Mouse (Mus musculus): Measurements from ENCODE around the gene Gm49339. TPM values are rescaled to one million over a fixed set of nuclear protein-coding genes. Genes with fewer than 3 reads are reported as not detected.

Gm49339 gene
- polyA plus RNA-seq, 1 experiment: 1.2 TPM

- 59% methylated on average over 3 of the region's 3 CpGs for WGBS
- Histone ChIP-seq H3K27ac (ENCODE audit: insufficient read depth, low read depth, low read length) (no peak overlapping the region), H3K36me3 (ENCODE audit: control insufficient read depth, insufficient read depth, low read length) (no peaks in the 10 kb centered on the region), H3K4me1 (ENCODE audit: control insufficient read depth, insufficient read depth, insufficient read length, low read length) (no peaks in the 10 kb centered on the region), H3K27me3 (ENCODE audit: control insufficient read depth, insufficient read depth, low read length) (no peaks in the 10 kb centered on the region), H3K4me3 (ENCODE audit: low read depth, low read length) (no peak overlapping the region)
- TF ChIP-seq CTCF (IDR thresholded peaks at IDR 0.05; ENCODE audit: extremely low read depth, insufficient read length, insufficient replicate concordance, low read depth, low read length) (no peak), POLR2A (IDR thresholded peaks at IDR 0.05; ENCODE audit: low read depth, low read length) (no peak)
Observed at GRCm38 (mm10) chr10:51529497-51529896, 49.1 kb downstream of the Gm49339 start.

GRCm38 (mm10) chr10:51530813-51531212 is 50.4 kb downstream of the Gm49339 start:
- H3K36me3 ChIP-seq (ENCODE audit: control insufficient read depth, insufficient read depth, low read length): no peaks in the 10 kb centered on the region
- H3K4me3 ChIP-seq (ENCODE audit: low read depth, low read length): no peak overlapping the region
- H3K27ac ChIP-seq (ENCODE audit: insufficient read depth, low read depth, low read length): no peak overlapping the region
- TF ChIP-seq POLR2A (IDR thresholded peaks at IDR 0.05; ENCODE audit: low read depth, low read length) (no peak), CTCF (IDR thresholded peaks at IDR 0.05; ENCODE audit: extremely low read depth, insufficient read length, insufficient replicate concordance, low read depth, low read length) (no peak)
- 82% methylated on average over 7 of the region's 7 CpGs for WGBS
- H3K27me3 ChIP-seq (ENCODE audit: control insufficient read depth, insufficient read depth, low read length): no peaks in the 10 kb centered on the region
- H3K4me1 ChIP-seq (ENCODE audit: control insufficient read depth, insufficient read depth, insufficient read length, low read length): no peaks in the 10 kb centered on the region

Other genes starting within 250 kb of the Gm49339 start
- gene Lilr4b, start within 50 bp of the Gm49339 start, polyA plus RNA-seq (2012; rRNA removed): 0.57 and 1.1 TPM in 2 replicates
- gene Lilrb4a, start 10.3 kb downstream of the Gm49339 start, polyA plus RNA-seq (2012; rRNA removed): 0.55 and 0.77 TPM in 2 replicates
- gene Fam162b, start 109.9 kb downstream of the Gm49339 start, polyA plus RNA-seq (2012; rRNA removed): 1.1 TPM in 1 of 2 replicates, not detected in the other
- gene Gprc6a, start 150.8 kb downstream of the Gm49339 start, polyA plus RNA-seq (2012; rRNA removed): not detected in 2 replicates
- gene Rfx6, start 197.1 kb downstream of the Gm49339 start, polyA plus RNA-seq (2012; rRNA removed): 0.67 and 0.95 TPM in 2 replicates

Measured in small intestine, adult 2 months (tissue).